In the genomic region with DNA sequence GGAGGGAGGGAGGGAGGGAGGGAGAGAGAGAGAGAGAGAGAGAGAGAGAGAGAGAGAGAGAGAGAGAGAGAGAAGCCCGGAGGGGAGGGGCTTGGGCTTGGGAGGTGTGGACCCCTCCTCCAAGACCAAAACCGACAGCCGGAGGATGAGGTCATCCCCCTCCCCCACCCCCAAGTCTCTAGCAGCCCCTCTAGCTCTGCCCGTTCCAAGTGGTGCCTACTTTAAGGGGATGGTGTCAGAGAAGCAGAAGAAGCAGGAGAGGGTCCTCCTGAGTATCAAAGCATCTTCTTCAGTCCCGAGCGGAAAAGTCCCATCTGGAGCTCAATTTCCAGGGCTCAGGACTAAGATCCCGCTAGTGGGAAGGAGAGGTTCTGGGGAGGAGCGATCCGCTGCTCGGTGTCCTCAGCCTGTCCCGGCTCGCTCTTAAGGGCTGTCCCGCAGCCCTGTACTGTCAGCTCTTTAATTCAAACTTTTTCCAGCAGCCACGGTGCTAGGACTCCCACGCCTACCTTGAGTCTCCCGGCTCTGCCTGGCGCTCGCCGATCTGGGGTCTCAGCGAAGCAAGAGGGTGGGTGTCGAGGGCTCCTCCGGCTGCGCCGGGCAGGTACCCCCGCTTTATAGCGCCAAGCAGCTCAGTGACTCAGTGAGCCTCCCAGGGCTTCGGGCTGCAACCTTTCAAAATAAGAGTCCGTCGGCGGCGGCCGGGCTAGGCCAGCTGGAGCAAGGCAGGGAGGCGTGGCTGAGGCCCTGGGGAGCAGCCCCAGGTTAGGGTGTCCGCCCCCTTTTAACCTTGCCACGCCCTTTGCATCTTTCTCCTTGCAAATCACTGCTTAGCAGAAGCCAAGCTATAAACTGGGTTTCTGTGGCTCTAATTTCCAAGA, we compare ENCODE assay signal across 8 mouse cellular contexts.
DNase-seq lines count a peak whose midpoint lies in the region; ATAC-seq and TF ChIP-seq lines count a peak whose summit lies in the region.

No protein-coding gene starts in this region.

- H3K9ac ChIP-seq in hindbrain, postnatal 0 days (replicated peaks; ENCODE audit: low read length): peak overlapping the region; percentile 56

- TF ChIP-seq CTCF in hindbrain, postnatal 0 days (IDR thresholded peaks at IDR 0.05; ENCODE audit: low read depth): no peak
- TF ChIP-seq CTCF in left cerebral cortex, adult 2 months (IDR thresholded peaks at IDR 0.05): no peak

- peak; percentile 96 to 98 for DNase-seq in adrenal gland, adult (ENCODE audit: inconsistent age in 2 of 2, low spot score in 1 of 2)
- DNase-seq in cerebellum, postnatal 36 days: peak; percentile 52 to 58
- peak; percentile 74 to 76 for DNase-seq in gastrocnemius, adult 8-10 months (ENCODE audit: low spot score in 2 of 2)
- DNase-seq in hindbrain, postnatal 0 days (ENCODE audit: low spot score): peak; percentile 82
- peak; percentile 55 to 58 for DNase-seq in left cerebral cortex, adult 2 months (ENCODE audit: extremely low spot score in 1 of 2, low spot score in 2 of 2)
- peak; percentile 68 for DNase-seq in right cerebral cortex, postnatal 25 days
- peak; percentile 96 for DNase-seq in yolk sac, embryonic 10.5 days (ENCODE audit: low spot score)

- H3K36me3 ChIP-seq in hindbrain, postnatal 0 days (ENCODE audit: insufficient read depth, low read length): no peaks in the 10 kb centered on the region
- no peaks in the 10 kb centered on the region for H3K36me3 ChIP-seq in megakaryocyte, embryonic 14.5 days (replicated peaks; ENCODE audit: low read length)

- peak overlapping the region; percentile 75 for H3K27ac ChIP-seq in hindbrain, postnatal 0 days
- H3K27ac ChIP-seq in left cerebral cortex, adult 2 months: no peak overlapping the region

- peak; percentile 87 for ATAC-seq in hindbrain, postnatal 0 days

- no peaks in the 10 kb centered on the region for H3K27me3 ChIP-seq in hindbrain, postnatal 0 days (ENCODE audit: insufficient read depth, low read length)
- peaks cover 47% of the 10 kb centered on the region for H3K27me3 ChIP-seq in megakaryocyte, embryonic 14.5 days (replicated peaks)

- no peaks in the 10 kb centered on the region for H3K9me3 ChIP-seq in hindbrain, postnatal 0 days (ENCODE audit: low read length)
- peaks cover 5% of the 10 kb centered on the region for H3K9me3 ChIP-seq in megakaryocyte, embryonic 14.5 days

- no peaks in the 10 kb centered on the region for H3K4me1 ChIP-seq in hindbrain, postnatal 0 days (ENCODE audit: insufficient read depth, low read length)
- peaks cover 29% of the 10 kb centered on the region for H3K4me1 ChIP-seq in megakaryocyte, embryonic 14.5 days

- peak overlapping the region; percentile 96 for H3K4me2 ChIP-seq in hindbrain, postnatal 0 days (ENCODE audit: low read depth, low read length)

- WGBS in hindbrain, postnatal 0 days: under 1% methylated on average over 35 of the region's 35 CpGs

- intact Hi-C loops in left cerebral cortex, adult 2 months (cut with DNase I): no loop called here

- H3K4me3 ChIP-seq in hindbrain, postnatal 0 days (ENCODE audit: low read length): peak overlapping the region; percentile 64
- peak overlapping the region; percentile 53 for H3K4me3 ChIP-seq in left cerebral cortex, adult 2 months
- H3K4me3 ChIP-seq in megakaryocyte, embryonic 14.5 days (replicated peaks): peak overlapping the region; percentile 93
